Mouse (Mus musculus) lung, embryonic 14.5 days (tissue): ENCODE data around the gene Sec1. TPM values are rescaled to one million over a fixed set of nuclear protein-coding genes. Genes with fewer than 3 reads are reported as not detected.

ENCODE experiments used
- ATAC-seq: fragments of 200-750 bp; cut with Nextera tagmentation; 2 replicates; pipeline ENCODE4 v1.8.0; 2017; ENCODE audit warnings: mild to moderate bottlenecking, moderate TSS enrichment, moderate library complexity; ENCODE audit not compliant: insufficient read depth
- DNase-seq: peaks from one replicate; pipeline ENCODE4 v3.0.0-alpha.2; 2015
- H3K27ac ChIP-seq: fragments of 300-500 bp; sonication (generic); 2 replicates; pipeline ENCODE4 v1.5.1; 2014; ENCODE audit warnings: low read depth, mild to moderate bottlenecking, moderate library complexity
- H3K27me3 ChIP-seq: fragments of 300-500 bp; sonication (generic); 2 replicates; pipeline ENCODE4 v1.6.1; 2014; ENCODE audit warnings: low read length, control low read depth; ENCODE audit not compliant: insufficient read depth
- H3K36me3 ChIP-seq: fragments of 300-500 bp; sonication (generic); 2 replicates; pipeline ENCODE4 v1.6.1; 2014; ENCODE audit warnings: control low read depth; ENCODE audit not compliant: insufficient read depth
- H3K4me1 ChIP-seq: fragments of 300-500 bp; sonication (generic); 2 replicates; pipeline ENCODE4 v1.6.1; 2014; ENCODE audit warnings: antibody characterized with exemption, control low read depth; ENCODE audit not compliant: insufficient read depth
- H3K4me2 ChIP-seq: fragments of 300-500 bp; sonication (generic); 2 replicates; pipeline ENCODE4 v1.6.1; 2014; ENCODE audit warnings: mild to moderate bottlenecking
- H3K4me3 ChIP-seq: fragments of 300-500 bp; sonication (generic); 2 replicates; pipeline ENCODE4 v1.5.1; 2014; ENCODE audit warnings: low read depth, low read length
- H3K9ac ChIP-seq: fragments of 300-500 bp; sonication (generic); 2 replicates; pipeline ENCODE4 v1.6.1; 2014
- H3K9me3 ChIP-seq: fragments of 300-500 bp; sonication (generic); 2 replicates; pipeline ENCODE4 v1.6.1; 2016; ENCODE audit warnings: low read depth, low read length, control low read depth
- CTCF ChIP-seq: IDR thresholded peaks from 2 replicates; pipeline ENCODE4 v1.5.1; 2016; ENCODE audit warnings: antibody characterized with exemption, low read depth
- WGBS: fragments of 180-500 bp; shearing (Covaris S2); extraction: QIAGEN DNeasy Blood & Tissue Kit; methylation state at CpG from one replicate; pipeline ENCODE4 v1.1.7; 2014; 5-methylcytosine and 5-hydroxymethylcytosine counted together
- polyA plus RNA-seq: library from polyadenylated mRNA; unstranded; fragments of >200 nt; fragmentation: Nextera tagmentation; extraction: Ambion mirVana; gene quantifications from 2 replicates; pipeline ENCODE4 v1.2.1, GENCODE M21; 2014

Sec1 gene
- polyA plus RNA-seq, 1 experiment from 2014 or later: not detected

DNA sequence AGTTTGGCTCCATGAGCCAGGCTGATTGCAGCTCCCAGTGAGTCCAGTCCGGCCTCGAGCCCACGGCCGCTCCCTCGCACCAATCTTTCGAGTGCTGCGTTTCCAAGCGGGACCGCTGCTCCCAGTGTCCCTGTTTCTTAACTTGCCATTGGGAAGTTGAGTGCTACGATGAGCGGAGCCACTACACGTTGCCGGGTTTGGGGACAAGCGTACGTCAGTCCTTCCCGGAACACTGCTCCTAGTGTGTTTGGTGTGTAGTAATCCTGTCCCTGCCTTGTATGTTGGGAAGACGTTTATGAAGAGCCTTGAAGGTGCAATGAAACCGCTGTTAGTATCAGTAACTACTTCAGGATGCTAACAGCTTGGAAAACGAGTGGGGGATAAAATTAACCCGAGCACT, 24.1 kb upstream of the Sec1 start:
- peaks cover 51% of the 10 kb centered on the region for H3K36me3 ChIP-seq
- H3K27ac ChIP-seq: peak overlapping the region; percentile 97
- under 1% methylated on average over 20 of the region's 20 CpGs for WGBS
- TF ChIP-seq CTCF: no peak
- peak overlapping the region; percentile 99 for H3K9ac ChIP-seq
- peaks cover 13% of the 10 kb centered on the region; the same call in 1 of the 2 replicates for H3K4me1 ChIP-seq
- H3K4me3 ChIP-seq: peak overlapping the region; percentile 98
- no peak for DNase-seq
- ATAC-seq: no peak
- no peaks in the 10 kb centered on the region for H3K9me3 ChIP-seq
- no peaks in the 10 kb centered on the region for H3K27me3 ChIP-seq
- H3K4me2 ChIP-seq: peak overlapping the region; percentile 99

DNA sequence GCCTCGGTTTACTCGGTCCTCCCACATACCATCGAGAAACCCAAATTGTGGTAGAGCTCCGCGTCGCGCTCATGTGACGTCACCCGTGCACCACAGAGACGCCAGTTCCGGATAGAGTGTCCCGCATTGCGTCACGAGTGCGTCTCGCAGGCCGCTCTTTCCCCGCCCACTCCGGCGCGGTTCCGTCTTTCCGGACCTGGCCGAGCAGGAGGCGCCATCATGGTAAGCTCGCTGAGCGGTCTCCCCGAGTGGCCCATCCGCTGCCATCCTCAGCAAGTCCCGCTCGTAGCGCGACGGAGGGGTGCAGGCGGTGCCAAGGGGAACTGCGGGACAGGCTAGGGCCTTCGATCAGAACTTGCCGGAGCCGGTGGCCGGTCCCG, 23.7 kb upstream of the Sec1 start, which contains the start of gene Sphk2:
Sphk2 (minus strand) TSS at position 85 of the 380 bp plus-strand sequence.
- Histone ChIP-seq H3K27me3 (no peaks in the 10 kb centered on the region), H3K9me3 (no peaks in the 10 kb centered on the region), H3K9ac (peak within 1 kb of the TSS; percentile 99), H3K4me3 (peak within 1 kb of the TSS; percentile 98), H3K27ac (peak within 1 kb of the TSS; percentile 97), H3K4me2 (peak within 1 kb of the TSS; percentile 99), H3K36me3 (peaks cover 51% of the 10 kb centered on the region), H3K4me1 (peaks cover 13% of the 10 kb centered on the region; the same call in 1 of the 2 replicates)
- ATAC-seq (peak; percentile 70), DNase-seq (peak; percentile 100)
- TF ChIP-seq CTCF: peak; percentile 27
- WGBS: under 1% methylated on average over 41 of the region's 41 CpGs

DNA sequence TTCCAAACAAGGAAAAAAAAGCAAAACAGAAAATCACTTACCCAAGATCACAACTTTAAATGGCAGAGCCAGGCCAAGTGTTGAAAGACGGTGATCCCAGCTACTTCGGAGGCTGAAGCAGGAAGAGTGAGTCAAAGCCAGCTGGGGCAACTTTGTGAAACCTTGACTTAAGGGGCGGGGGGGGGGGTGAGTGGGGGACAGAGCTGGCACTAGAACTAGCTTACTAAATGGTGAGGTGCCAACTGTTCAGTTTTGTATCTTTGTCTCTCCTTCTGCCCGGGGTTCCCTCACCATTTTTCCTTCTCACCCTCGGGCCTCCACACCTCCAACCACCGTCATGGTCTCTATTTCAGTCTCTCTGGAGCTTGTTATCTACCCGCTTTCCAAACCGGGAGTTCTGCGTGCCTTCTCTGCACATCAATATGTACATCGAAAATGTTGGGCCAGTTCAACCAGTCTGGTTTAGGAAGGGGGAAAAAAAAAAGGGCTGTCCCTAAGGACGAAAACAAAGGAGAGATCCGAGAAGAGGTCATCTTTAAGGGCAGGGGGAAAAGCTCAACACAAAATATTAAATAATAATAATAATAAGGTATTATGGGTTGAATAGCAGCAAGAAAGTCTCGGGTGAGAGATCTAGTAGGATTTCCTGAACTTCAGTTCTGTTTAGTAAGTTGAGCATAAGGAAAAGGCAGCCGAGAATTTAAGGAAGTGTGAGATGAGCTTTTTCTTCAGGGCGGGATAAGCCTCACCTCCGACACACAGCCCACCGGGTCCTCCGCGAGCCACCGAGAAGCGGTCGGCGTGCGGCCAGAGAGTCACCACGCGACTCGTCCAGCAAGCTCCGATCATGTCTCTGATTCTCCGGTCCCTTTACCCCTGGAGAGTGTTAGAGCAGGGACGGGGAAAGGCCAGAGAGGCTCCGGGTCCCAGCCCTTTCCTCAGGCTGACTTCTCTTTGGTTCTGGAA, 23.0 kb upstream of the Sec1 start:
- ATAC-seq (peak; percentile 7; the same call in 1 of the 2 replicates), DNase-seq (no peak)
- no peaks in the 10 kb centered on the region for H3K9me3 ChIP-seq
- H3K27me3 ChIP-seq: no peaks in the 10 kb centered on the region
- H3K27ac ChIP-seq: peak overlapping the region; percentile 87
- H3K36me3 ChIP-seq: peaks cover 51% of the 10 kb centered on the region
- no peak for TF ChIP-seq CTCF
- WGBS: 8% methylated on average over 31 of the region's 31 CpGs
- H3K4me3 ChIP-seq: peak overlapping the region; percentile 98
- peak overlapping the region; percentile 92 for H3K4me2 ChIP-seq
- peak overlapping the region; percentile 99 for H3K9ac ChIP-seq
- peaks cover 13% of the 10 kb centered on the region; the same call in 1 of the 2 replicates for H3K4me1 ChIP-seq

DNA sequence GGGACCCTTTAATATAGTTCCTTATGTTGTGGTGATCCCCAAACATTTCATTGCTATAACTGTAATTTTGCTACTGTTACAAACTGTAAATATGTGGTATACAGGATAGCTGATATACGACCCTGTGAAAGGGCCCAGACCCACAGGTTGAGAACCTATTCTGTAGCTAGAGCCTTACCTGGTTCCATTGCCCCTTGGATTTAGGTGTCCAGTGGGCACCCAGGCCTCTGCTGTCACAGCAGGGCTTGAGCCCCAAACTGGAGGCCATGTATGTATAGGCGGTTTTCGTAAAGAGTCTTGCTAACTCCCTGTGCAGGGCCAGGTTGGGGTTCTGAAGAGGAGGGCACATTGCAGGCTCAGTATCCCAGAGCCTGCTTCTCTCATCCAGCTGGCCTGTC, 22.3 kb upstream of the Sec1 start:
- no peaks in the 10 kb centered on the region for H3K9me3 ChIP-seq
- H3K4me2 ChIP-seq: peak overlapping the region; percentile 92
- 84% methylated on average over 3 of the region's 3 CpGs for WGBS
- peaks cover 51% of the 10 kb centered on the region for H3K36me3 ChIP-seq
- no peak overlapping the region; the same call in 1 of the 2 replicates for H3K27ac ChIP-seq
- peak overlapping the region; percentile 98 for H3K4me3 ChIP-seq
- no peaks in the 10 kb centered on the region for H3K27me3 ChIP-seq
- peaks cover 13% of the 10 kb centered on the region; the same call in 1 of the 2 replicates for H3K4me1 ChIP-seq
- no peak for TF ChIP-seq CTCF
- peak overlapping the region; percentile 99; the same call in 1 of the 2 replicates for H3K9ac ChIP-seq
- DNase-seq: no peak
- ATAC-seq: no peak

DNA sequence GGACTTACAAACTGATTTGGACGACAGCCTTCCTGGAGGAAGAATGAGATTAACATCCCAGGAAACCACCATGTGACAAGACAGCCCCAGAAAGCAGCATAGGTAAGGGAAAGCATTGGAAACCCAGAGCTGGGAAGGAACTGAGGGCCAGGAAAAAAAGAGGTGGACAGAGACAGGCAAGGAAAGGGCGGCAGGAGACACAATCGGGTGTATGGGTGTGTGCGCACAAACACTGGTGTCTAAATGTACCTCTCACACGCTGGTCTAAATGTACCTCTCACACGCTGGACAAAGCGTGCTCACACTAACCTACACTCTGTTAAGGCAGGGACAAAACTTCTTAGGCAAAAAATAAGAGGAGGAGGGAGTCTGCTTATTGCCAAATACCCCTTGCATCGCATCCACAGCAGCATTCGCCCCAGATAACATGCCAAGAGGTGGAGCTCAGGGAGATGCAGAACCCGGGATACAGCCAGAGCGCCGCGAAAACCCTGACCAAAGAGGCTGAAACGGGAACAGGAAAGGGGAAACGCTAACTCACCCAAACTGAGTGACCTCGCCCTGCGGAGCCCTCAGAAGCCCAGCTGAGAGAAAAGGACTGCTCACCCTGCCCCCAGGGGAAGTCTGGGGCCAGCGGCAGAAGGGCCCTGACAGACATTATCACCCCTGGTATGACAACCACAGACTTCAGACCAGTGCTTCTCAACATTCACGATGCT, 21.7 kb upstream of the Sec1 start:
- Histone ChIP-seq H3K4me3 (peak overlapping the region; percentile 69), H3K36me3 (peaks cover 51% of the 10 kb centered on the region), H3K4me1 (peaks cover 13% of the 10 kb centered on the region; the same call in 1 of the 2 replicates), H3K27me3 (no peaks in the 10 kb centered on the region), H3K4me2 (peak overlapping the region; percentile 92), H3K9ac (peak overlapping the region; percentile 20; the same call in 1 of the 2 replicates), H3K27ac (peak overlapping the region; percentile 55; the same call in 1 of the 2 replicates), H3K9me3 (no peaks in the 10 kb centered on the region)
- WGBS: 77% methylated on average over 19 of the region's 19 CpGs
- ATAC-seq (no peak), DNase-seq (no peak)
- no peak for TF ChIP-seq CTCF

DNA sequence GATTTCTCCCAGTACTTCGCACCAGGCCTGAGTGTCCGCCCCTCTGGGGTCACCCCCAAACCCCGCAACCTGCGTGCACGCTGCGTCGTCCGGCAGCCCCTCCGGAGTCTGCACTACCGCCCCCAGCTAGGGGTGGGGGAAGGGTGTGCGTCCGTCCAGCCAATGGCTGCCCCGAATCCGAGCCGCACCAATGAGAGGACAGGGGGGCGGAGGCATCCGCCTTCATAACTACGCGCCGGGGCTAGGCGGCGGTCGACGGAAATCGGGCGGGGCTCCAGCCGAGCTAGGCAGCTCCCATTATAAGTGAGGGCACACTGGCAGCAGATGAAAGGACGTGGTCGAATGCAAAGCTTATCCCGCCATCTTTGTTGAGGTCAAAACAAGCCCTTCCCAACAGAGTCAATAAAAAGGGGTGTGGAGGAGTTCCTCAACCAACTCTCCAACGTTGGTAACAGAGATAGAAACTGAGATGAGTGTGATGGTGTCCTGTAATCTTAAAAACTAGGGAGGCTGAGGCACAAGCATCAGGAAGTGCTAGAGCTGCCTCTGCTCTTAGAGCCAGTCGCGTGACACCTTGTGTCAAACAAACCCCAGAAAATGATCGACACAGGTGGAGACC, 21.0 kb upstream of the Sec1 start, which contains the start of gene Rpl18:
Rpl18 (plus strand) TSS at position 368 of the 619 bp plus-strand sequence.
- peak within 1 kb of the TSS; percentile 68 for H3K9ac ChIP-seq
- no peak for TF ChIP-seq CTCF
- peak within 1 kb of the TSS; percentile 92 for H3K4me2 ChIP-seq
- ATAC-seq (peak; percentile 92), DNase-seq (peak; percentile 99)
- peaks cover 51% of the 10 kb centered on the region for H3K36me3 ChIP-seq
- H3K27ac ChIP-seq: peak within 1 kb of the TSS; percentile 78
- WGBS: 6% methylated on average over 34 of the region's 34 CpGs
- peak within 1 kb of the TSS; percentile 69 for H3K4me3 ChIP-seq
- no peaks in the 10 kb centered on the region for H3K9me3 ChIP-seq
- no peaks in the 10 kb centered on the region for H3K27me3 ChIP-seq
- peaks cover 13% of the 10 kb centered on the region; the same call in 1 of the 2 replicates for H3K4me1 ChIP-seq
